Mouse (Mus musculus) lung, postnatal 0 days (tissue): ENCODE data around the gene Slc9b2.

Source experiments
- CTCF ChIP-seq: IDR thresholded peaks from 2 replicates; pipeline ENCODE4 v1.5.1; 2016; ENCODE audit warnings: antibody characterized with exemption, mild to moderate bottlenecking
- EP300 ChIP-seq: IDR thresholded peaks from 2 replicates; pipeline ENCODE4 v1.6.1; 2016; ENCODE audit warnings: antibody characterized with exemption, mild to moderate bottlenecking, control low read depth

DNA sequence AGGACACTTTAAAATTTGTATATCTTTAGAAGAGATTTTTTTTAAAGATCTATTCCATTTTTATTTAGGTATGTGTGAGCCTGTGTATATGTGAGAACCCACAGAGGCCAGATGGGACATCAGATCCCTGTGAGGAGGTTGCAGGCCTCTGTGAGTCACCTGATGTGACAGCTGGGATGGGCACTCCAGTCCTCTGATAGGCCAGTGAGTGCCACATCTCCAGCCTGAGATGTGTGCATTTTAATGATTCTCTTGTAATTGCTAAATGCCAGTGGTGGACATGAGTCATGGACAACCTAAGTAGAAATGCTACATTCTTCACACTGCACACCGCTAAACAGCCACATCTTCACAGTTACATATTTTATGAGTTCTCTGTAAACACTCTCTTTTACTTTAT is 18.4 kb upstream of the Slc9b2 start:
- TF ChIP-seq CTCF, result no peak
- TF ChIP-seq EP300, result no peak
